Mouse (Mus musculus): ENCODE data around the gene Slc8b1.
A peak's percentile ranks its signal among the peaks of the same experiment; 100 is the strongest.

Gene Slc8b1

GRCm38 (mm10) chr5:120568336-120568768 is 57.4 kb downstream of the Slc8b1 start:
- no peak for DNase-seq (ENCODE audit: low spot score)

- no peak for DNase-seq (ENCODE audit: low spot score)
Observed at GRCm38 (mm10) chr5:120568964-120569363, 58.0 kb downstream of the Slc8b1 start.

- no peak for DNase-seq (ENCODE audit: low spot score)
Observed at GRCm38 (mm10) chr5:120569791-120570190, 58.8 kb downstream of the Slc8b1 start.

GRCm38 (mm10) chr5:120570289-120570897 is 59.4 kb downstream of the Slc8b1 start:
- no peak for DNase-seq (ENCODE audit: low spot score)

- DNase-seq (ENCODE audit: low spot score) = no peak
Observed at GRCm38 (mm10) chr5:120571056-120571740, 60.2 kb downstream of the Slc8b1 start.

- DNase-seq (ENCODE audit: low spot score) = no peak
Observed at GRCm38 (mm10) chr5:120574469-120575063, 63.6 kb downstream of the Slc8b1 start.

GRCm38 (mm10) chr5:120576781-120577301 is 65.9 kb downstream of the Slc8b1 start:
- DNase-seq (ENCODE audit: low spot score) = no peak

- DNase-seq (ENCODE audit: low spot score) = no peak
Observed at GRCm38 (mm10) chr5:120577935-120578441, 67.0 kb downstream of the Slc8b1 start.

GRCm38 (mm10) chr5:120578504-120579081 is 67.6 kb downstream of the Slc8b1 start:
- DNase-seq (ENCODE audit: low spot score) = peak; percentile 58

- DNase-seq (ENCODE audit: low spot score) = no peak
Observed at GRCm38 (mm10) chr5:120579211-120579897, 68.4 kb downstream of the Slc8b1 start.

GRCm38 (mm10) chr5:120579898-120580626 is 69.1 kb downstream of the Slc8b1 start:
- no peak for DNase-seq (ENCODE audit: low spot score)

- DNase-seq (ENCODE audit: low spot score) = peak; percentile 84
Observed at GRCm38 (mm10) chr5:120582002-120582401, 71.0 kb downstream of the Slc8b1 start.

- DNase-seq (ENCODE audit: low spot score) = no peak
Observed at GRCm38 (mm10) chr5:120583511-120583910, 72.5 kb downstream of the Slc8b1 start.

Data from yolk sac, embryonic 10.5 days (tissue).